Mouse (Mus musculus) neutrophil, adult 5-6 weeks (primary cell): ENCODE measurements around the gene Gata5. TPM values are rescaled to one million over a fixed set of nuclear protein-coding genes. Genes with fewer than 3 reads are reported as not detected.

Experiments
- ATAC-seq: fragments of 151-379, 151-347 bp; 2 replicates; pipeline ENCODE4 v1.8.0; 2017; ENCODE audit warnings: mild to moderate bottlenecking, moderate TSS enrichment; ENCODE audit not compliant: insufficient number of reproducible peaks, poor library complexity, low FRiP score, severe bottlenecking; ENCODE audit errors: extremely low read depth
- total RNA-seq: library from RNA; stranded (forward); fragments of 200-1000 nt; gene quantifications from 2 replicates; pipeline ENCODE4 v1.2.3, GENCODE M21; 2017

The Gata5 gene
- total RNA-seq: not detected in 2 replicates

DNA sequence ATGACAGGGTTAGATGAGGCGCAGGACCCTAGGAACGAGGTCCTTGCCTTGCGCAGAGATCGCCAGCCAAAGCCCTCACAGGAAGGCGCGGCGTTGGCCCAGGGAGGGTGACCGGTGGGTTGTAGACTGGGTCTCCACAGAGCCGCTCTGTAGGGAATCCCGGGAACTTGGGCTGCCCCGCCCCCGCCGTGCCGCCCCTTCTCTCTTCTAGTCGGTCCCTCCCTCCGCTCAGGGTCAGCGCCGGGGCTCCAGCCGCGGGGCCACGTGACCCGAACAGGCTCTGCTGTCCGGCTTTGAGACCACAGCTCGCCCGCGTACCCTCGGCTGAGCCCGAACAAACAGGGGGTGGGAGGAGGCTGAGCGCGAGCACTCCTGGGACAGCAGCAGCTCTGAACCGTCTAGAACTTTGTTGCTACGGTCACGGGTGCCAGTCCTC lies at the start of gene Gata5:
Gene Gata5 (minus strand): TSS at position 149 of the 436 bp plus-strand sequence.
- ATAC-seq: no peak

DNA sequence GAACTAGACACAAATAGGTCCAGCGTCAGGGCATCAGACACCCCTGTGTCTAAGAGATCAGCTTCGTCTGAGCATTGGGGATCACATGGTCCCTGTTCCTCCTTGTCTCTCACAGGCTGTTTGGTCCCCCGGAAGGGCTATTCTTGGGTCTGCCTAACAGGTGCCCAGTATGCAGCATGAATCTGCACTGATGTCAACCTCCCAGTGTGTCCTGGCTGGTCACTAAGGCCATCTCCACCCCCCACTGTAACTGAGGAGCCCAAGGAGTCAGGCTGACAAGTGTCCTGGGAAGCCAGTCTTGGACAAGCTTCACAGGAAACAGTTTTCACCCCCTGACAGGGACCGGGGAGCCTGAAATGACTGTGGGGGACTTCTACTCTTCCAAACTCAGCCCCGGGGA lies 42.2 kb upstream of the Gata5 start:
- ATAC-seq: no peak

DNA sequence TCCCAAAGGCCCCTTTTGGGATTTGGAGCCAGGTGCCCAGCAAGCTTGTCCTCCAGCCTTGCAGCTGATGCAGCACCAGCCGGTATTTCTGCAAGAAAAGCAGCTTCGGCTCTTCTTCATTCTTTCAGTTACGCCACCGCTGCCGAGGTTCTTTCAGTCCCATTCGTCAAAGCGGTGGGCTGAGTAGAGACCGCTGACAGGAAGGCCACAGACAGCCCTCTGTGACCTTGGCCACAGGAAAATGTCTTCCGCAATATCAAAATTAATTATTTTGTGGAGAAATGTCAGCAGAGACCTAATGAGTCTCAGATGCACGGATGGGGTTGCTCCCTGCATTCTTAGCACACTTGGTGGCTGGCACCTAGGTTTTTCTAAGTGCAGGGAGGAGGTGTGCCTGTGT lies 38.8 kb upstream of the Gata5 start:
- no peak for ATAC-seq

GRCm38 (mm10) chr2:180368359-180368758 lies 33.9 kb upstream of the Gata5 start:
- ATAC-seq: no peak

- ATAC-seq: no peak
Observed at GRCm38 (mm10) chr2:180367350-180367749, 32.9 kb upstream of the Gata5 start.

DNA sequence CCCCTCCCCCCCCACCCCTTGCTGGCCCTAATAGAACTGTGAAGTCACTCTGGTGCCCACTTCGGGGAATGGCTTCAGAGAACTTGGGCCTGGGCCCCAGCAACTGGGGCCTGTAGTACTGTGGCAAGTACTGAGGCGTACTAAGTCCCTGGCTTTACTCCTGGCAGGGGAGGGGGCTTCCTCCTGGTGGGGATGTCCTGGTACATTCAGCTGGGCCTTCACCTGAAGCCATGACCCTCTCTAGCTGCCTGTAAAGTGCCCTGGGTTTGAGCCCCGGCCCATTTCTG lies 28.9 kb upstream of the Gata5 start:
- ATAC-seq: no peak

DNA sequence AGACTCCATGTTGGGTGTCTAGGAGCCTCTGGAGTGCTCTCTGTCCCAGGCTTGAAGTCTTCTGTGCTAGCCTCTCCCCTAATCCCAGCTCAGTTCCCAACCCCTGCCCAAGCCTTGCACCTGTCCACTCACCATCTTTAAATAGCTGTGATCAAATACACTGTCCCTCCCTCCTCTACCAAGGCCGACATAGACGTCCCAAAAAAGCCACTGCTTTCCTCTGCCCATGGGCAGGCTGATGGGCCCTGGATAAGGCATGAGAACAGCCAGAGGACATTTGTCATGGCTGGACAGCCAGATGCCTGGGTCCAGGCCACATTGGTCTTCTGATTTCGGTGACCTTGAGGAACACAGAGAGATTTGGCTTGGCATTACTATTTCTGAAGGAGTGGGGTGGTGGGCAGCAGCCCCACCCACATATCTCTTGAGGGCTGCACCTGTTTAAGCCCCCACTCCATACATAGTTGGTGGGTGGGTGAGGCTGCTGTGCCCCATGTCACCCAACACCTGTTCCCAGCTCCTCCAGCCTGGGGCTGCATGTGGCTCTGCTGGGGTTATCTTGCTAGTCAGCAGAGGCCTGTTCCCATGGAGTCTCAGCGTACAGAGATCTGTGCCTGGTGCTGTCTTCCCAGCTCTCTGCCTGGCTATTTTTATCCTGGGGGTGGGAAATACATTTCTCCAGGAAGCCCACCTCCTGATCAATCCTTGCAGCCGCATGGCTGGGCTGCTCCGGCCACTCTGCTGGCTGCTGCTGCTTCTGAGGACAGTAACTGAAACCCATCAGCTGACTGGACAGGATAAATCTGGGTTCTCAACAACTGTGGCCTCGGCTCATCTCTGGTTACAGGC lies 28.3 kb upstream of the Gata5 start:
- no peak for ATAC-seq

DNA sequence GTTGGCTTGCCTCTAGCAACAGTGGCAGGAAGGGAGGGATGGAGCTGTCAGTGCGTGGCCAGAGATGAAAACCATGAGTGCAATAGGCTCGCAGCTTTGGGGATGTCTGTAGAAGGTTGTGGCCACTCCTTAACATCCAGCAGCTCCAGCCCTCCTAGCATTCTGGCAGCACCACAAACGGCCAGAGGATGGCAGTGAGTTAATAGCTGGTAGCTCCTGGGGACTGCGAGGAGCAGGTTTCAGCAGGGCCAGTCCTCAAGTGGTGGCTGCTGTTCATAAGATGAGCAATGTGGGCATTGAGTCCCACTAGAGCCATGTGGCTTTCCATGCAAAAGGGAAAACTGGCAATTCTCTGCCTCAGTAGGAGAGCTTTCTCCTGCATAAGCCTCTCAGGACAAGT lies 24.6 kb upstream of the Gata5 start:
- ATAC-seq: no peak

DNA sequence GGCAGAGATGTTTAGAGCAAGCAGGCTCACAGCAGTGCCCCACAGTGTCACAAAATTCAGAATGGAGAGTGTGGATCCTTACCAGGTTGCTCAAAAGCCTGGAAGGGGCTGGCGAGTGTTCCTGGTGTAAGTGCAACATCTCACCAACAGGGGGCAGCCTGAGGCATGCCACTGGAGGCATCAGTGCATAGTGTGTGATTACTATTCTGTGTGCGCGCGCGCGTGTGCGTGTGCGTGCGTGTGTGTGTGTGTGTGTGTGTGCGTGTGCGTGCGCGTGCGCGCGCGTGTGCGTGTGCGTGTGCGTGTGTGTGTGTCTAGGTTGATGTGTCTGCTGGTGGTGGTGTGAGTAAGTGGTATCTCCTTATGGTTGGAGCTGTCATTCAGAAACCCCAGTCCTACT lies 18.8 kb upstream of the Gata5 start:
- ATAC-seq: 0 out of 2 replicates have a peak, but pooled peaks have one; percentile 42

DNA sequence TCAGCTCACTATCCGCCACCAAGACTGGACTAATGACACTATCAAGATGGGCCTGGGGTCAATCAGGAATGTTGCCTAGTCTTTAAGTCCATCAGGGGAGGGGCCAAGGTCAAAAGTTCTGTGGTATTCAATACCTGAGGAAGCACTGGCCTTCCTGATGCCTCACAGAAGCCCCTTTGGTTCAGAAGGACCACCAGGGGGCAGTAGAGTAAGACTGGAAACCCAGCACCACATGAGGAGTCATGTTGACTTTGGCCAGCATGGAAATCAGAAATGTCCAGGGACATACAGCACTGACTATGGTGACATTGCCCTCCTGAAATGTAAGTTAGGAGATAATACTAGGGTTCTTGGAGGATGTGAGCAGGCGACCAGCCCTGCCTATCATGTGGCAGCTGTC lies 16.2 kb upstream of the Gata5 start:
- no peak for ATAC-seq

DNA sequence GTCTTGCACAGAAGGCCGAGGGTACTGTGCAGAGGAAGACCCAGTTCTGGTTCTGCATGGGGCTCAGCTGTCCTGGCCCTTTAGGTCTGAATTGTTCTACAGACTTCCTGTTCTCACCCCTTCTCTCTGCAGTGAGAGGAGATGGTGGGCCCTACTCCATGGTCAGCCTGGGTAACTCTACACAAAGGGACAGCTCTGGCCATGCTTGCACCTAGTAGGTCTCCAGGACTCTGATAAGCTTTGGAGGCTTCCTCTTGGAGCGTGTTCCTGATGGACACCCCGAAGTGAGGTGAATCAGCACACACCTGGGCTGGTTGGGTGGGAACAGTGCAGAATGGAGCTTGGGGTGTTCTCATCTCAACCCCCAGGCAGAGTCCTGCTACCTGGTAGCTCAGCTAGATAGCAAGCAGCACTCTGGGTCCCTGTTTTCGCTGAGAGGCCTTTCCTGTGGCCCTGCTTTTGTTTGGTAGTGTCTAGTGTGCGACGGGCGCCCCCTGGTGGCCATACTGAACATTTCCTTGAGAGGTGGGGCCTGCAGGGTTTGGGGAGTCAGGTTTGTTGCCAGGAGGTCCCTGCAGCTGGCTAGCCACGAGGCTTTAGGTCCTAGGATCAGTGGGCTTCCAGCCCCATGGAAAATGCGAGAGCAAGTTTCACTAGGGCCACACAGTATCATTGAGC lies 12.5 kb upstream of the Gata5 start:
- peak; percentile 82 for ATAC-seq

DNA sequence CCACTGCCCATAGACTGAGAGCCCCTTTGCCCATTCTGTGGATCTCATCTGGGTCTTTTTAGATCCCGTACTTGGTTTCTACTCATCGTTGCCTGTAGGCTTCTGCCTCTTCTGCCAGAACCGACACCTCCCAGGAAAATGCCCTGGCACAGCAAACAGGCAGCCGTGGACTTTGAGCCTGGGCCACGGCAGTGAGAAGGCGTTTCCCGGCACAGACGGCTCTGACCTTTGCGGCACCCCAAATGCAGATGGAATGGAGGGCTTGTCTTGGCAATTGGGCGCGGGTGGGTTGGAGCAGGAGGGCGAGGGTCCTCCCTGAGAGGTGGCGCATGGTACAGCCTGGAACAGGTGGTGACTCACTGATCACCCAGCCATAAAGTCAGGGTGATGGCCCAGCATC lies 8.6 kb upstream of the Gata5 start:
- no peak for ATAC-seq

GRCm38 (mm10) chr2:180342189-180342588 lies 7.7 kb upstream of the Gata5 start:
- no peak for ATAC-seq

DNA sequence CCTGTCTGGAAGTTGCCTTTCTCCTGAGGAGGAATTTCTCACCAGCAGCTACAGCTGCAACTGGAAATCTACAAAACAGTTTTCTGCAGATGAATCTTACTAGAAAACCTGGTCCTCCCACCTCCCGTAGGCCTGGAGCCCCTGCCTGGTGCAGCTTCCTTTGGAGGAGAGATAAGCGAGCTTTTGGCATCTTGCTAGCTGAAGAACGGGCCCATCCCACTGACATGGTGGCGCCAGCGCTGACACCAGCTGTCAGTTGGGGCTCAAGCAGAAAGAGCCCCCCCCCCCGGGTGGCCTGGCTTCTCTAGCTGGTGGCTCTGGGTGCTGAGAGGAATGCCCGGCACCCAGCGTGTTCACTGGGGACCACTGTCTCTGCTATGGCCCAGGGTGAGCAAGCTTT lies 6.7 kb upstream of the Gata5 start:
- no peak for ATAC-seq

GRCm38 (mm10) chr2:180339886-180340285 lies 5.4 kb upstream of the Gata5 start:
- no peak for ATAC-seq

DNA sequence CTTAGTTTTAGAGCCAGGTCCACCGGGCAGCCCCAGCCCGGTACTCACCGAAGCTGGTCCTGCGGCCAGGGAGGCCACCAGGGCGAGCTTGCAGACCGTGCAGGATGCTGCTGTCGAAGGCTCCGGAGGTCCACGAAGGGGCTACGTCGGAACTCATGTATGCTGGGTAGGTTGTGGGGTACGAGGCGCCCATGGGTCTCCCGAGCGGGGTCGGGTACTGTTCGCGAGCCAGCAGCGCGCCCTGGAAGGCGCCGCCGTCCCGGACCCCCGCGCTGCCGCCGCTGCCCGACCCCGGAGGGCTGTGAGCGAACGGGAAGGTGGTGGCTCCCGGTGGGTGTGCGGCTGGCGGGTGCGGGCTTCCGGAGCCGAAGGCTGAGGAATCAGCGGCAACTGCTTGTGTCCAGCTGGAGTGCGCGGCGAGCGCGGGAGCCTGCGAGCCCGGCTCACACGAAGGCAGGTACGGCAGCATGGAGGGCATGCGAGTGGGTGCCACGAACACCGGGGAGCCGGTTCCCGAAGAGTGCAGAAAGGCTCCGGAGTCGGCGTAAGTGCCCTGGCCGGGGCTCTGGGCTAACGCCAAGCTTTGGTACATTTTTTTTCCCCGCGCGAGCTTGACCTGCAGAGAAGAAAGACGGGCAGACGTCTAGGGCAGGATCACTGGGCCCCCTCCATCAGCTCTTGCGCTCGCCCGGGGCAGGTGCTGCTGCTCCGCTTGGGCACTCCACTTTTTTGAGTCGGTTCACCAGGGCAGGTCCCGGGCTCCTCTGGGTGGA lies 535 bp downstream of the Gata5 start:
- no peak for ATAC-seq

GRCm38 (mm10) chr2:180329466-180329865 lies 5.0 kb downstream of the Gata5 start:
- ATAC-seq: no peak

DNA sequence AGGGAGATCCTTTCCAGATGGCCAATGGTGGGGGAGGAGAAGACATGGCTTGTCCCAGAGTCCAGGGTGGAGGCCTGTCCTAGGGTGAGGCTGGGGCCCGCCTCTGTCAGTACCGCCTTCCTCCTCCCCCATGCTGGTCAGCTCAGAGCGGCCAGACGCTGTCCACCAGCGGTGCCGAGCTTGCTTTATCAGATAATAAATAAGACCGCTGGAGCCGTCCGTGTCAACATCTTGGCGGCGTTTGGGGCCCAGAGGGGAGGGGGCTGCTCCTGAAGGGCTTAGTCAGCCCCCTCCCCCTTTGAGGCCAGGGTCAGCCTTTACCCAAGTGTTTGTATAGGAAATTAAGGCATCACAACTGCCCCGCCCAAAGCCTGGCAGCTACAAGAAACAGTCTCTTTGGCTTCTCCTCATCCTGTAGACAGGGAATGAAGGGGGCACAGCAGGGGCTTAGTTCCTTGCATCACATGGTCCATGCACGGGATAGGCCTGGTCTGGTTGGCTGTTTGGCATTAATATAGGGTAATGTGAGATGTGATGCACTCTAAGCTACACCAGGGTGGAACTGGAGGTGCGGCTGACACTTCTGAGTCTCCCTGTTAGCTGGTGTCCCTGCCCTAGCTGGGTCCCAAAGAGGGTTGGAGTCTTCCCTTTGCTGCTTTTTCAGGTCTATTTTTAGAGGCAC lies 11.7 kb downstream of the Gata5 start:
- ATAC-seq: no peak

- no peak for ATAC-seq
Observed at GRCm38 (mm10) chr2:180320216-180320615, 14.3 kb downstream of the Gata5 start.
